Mouse (Mus musculus) heart, adult 2 months (tissue): ENCODE measurements around the gene Pms2. TPM values are rescaled to one million over a fixed set of nuclear protein-coding genes. Genes with fewer than 3 reads are reported as not detected.

Experiments used
- DNase-seq, 2 experiments: peaks; one replicate each; pipeline ENCODE4 v3.0.0; 2021
- H3K27ac ChIP-seq: fragments of 200-600 bp; 2 replicates; pipeline ENCODE4 v1.8.1; 2022
- H3K27me3 ChIP-seq: fragments of 200-500 bp; 2 replicates; pipeline ENCODE4 v1.6.1; 2012; ENCODE audit warnings: mild to moderate bottlenecking, low read length, inconsistent platforms, mixed read lengths; ENCODE audit not compliant: control insufficient read depth, insufficient read depth
- H3K36me3 ChIP-seq: fragments of 200-500 bp; 2 replicates; pipeline ENCODE4 v1.6.1; 2012; ENCODE audit warnings: low read length, inconsistent platforms; ENCODE audit not compliant: control insufficient read depth, insufficient read depth
- H3K4me1 ChIP-seq: fragments of 200-500 bp; 2 replicates; pipeline ENCODE4 v1.6.1; 2011; ENCODE audit warnings: low read length; ENCODE audit not compliant: control insufficient read depth, insufficient read depth
- H3K4me3 ChIP-seq: fragments of 200-600 bp; 2 replicates; pipeline ENCODE4 v1.8.1; 2022
- H3K79me2 ChIP-seq: fragments of 200-500 bp; replicated peaks from 2 replicates; pipeline ENCODE4 v1.6.1; 2012; ENCODE audit warnings: mild to moderate bottlenecking, inconsistent platforms, low read length, moderate library complexity, mixed read lengths; ENCODE audit not compliant: control insufficient read depth, insufficient read depth
- H3K9ac ChIP-seq: fragments of 200-500 bp; 2 replicates; pipeline ENCODE4 v1.6.1; 2012; ENCODE audit warnings: low read depth, mild to moderate bottlenecking, control low read depth, inconsistent platforms, low read length, mixed read lengths
- CTCF ChIP-seq: fragments of 200-600 bp; IDR thresholded peaks from 2 replicates; pipeline ENCODE4 v1.8.1; 2022; ENCODE audit warnings: antibody characterized with exemption, mild to moderate bottlenecking, moderate library complexity
- EP300 ChIP-seq: fragments of 200-500 bp; IDR thresholded peaks from 2 replicates; pipeline ENCODE4 v1.6.1; 2011; ENCODE audit warnings: low read depth, low read length, control low read depth; ENCODE audit not compliant: insufficient read depth
- POLR2A ChIP-seq: fragments of 200-500 bp; IDR thresholded peaks from 2 replicates; pipeline ENCODE4 v1.6.1; 2011; ENCODE audit warnings: mild to moderate bottlenecking, low read depth, low read length, control low read depth; ENCODE audit not compliant: insufficient read depth
- WGBS: fragments of 180-500 bp; shearing (Covaris S2); methylation state at CpG from one replicate; pipeline ENCODE4 v1.1.7; 2018; 5-methylcytosine and 5-hydroxymethylcytosine counted together
- intact Hi-C: fragments of 180-260 bp; cut with DNase I; formaldehyde crosslinking; loops from one replicate; pipeline ENCODE4 v1.15.1; 2025
- polyA plus RNA-seq: library from polyadenylated mRNA; depleted of rRNA; stranded (reverse); fragments of >200 nt; gene quantifications from 2 replicates; pipeline ENCODE4 v1.2.3, GENCODE M21; 2012
- total RNA-seq, 2 experiments: library from RNA; stranded (reverse); gene quantifications; 2 replicates each; pipeline ENCODE4 v1.2.3; 2021

Gene Pms2
- total and polyA plus RNA-seq, 3 experiments: 1.5 to 3.5 (median 3.3) TPM

DNA sequence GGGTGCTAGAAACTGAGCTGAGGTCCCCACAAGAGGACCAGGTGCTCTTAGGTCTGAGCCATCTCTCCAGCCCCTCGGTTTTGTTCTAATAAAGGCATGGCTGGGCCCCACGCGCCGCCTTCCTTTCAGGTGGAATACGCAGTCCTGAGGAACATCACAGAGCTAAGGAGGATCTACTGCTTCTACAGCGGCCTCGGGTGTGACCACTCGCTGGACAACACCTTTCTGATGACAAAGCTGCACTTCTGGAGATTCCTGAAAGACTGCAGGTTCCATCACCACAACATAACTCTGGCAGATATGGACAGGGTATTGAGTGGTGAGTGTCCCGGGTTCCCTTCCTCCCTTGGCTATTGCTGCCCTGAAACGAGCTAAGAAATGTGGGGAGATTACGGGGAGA lies 49.8 kb downstream of the Pms2 start:
- TF ChIP-seq POLR2A: no peak
- TF ChIP-seq CTCF: no peak
- no peak for TF ChIP-seq EP300
- Histone ChIP-seq H3K79me2 (no peaks in the 10 kb centered on the region), H3K27ac (no peak overlapping the region), H3K9ac (no peak overlapping the region), H3K4me1 (no peaks in the 10 kb centered on the region), H3K27me3 (no peaks in the 10 kb centered on the region), H3K36me3 (no peaks in the 10 kb centered on the region), H3K4me3 (no peak overlapping the region)
- WGBS: 89% methylated on average over 11 of the region's 11 CpGs
- intact Hi-C loops: no loop called here
- DNase-seq: no peak

DNA sequence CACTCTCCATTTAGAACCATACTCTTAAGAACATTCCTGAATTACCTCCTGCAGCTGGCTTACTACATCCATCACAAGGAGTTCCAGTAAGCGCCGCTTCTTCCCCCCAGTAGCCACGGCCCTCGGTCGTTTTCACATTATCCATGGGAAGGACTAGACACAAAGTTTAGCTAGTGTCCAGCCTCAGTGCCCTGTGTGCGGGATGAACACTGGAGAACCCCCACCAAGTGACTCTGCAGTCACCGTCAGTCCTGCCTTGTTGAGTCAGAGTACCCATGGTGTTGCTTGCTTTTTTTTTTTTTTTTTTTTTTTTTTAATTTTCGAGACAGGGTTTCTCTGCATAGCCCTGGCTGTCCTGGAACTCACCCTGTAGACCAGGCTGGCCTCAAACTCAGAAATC lies 51.4 kb downstream of the Pms2 start:
- Histone ChIP-seq H3K4me3 (no peak overlapping the region), H3K4me1 (no peaks in the 10 kb centered on the region), H3K9ac (no peak overlapping the region), H3K79me2 (no peaks in the 10 kb centered on the region), H3K27me3 (no peaks in the 10 kb centered on the region), H3K36me3 (no peaks in the 10 kb centered on the region), H3K27ac (no peak overlapping the region)
- 83% methylated on average over 8 of the region's 8 CpGs for WGBS
- intact Hi-C loops: no loop called here
- no peak for DNase-seq
- TF ChIP-seq POLR2A: no peak
- no peak for TF ChIP-seq EP300
- TF ChIP-seq CTCF: no peak

- Histone ChIP-seq H3K9ac (no peak overlapping the region), H3K27ac (no peak overlapping the region), H3K27me3 (no peaks in the 10 kb centered on the region), H3K4me3 (no peak overlapping the region), H3K36me3 (no peaks in the 10 kb centered on the region), H3K4me1 (no peaks in the 10 kb centered on the region), H3K79me2 (no peaks in the 10 kb centered on the region)
- no peak for DNase-seq
- intact Hi-C loops: no loop called here
- WGBS: 73% methylated on average over 12 of the region's 12 CpGs
- TF ChIP-seq POLR2A (no peak), CTCF (no peak), EP300 (no peak)
Observed at GRCm38 (mm10) chr5:143965586-143966345, 56.0 kb downstream of the Pms2 start.

DNA sequence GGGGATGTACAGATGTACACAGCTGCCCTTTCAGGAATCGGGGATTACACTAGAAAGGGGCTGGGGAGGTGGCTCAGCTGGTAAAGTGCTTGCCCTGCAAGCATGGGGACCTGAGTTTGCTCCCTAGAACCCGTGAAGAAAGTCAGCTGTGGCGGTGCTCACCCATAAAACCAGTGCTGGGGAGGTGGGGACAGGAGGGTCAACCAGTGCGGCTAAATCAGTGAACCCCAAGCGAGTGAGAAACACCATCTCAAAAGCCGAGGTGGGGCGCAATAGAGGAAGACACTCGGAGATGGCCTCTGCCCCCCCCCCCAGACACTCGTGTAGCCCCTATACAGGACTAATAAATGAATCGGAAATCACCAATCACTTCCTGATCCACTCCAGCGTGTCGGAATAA lies 56.9 kb downstream of the Pms2 start:
- no peaks in the 10 kb centered on the region for H3K4me1 ChIP-seq
- H3K36me3 ChIP-seq: no peaks in the 10 kb centered on the region
- H3K9ac ChIP-seq: no peak overlapping the region
- intact Hi-C loops: no loop called here
- no peak overlapping the region for H3K27ac ChIP-seq
- no peaks in the 10 kb centered on the region for H3K79me2 ChIP-seq
- H3K4me3 ChIP-seq: no peak overlapping the region
- DNase-seq: no peak
- no peaks in the 10 kb centered on the region for H3K27me3 ChIP-seq
- TF ChIP-seq EP300 (no peak), CTCF (no peak), POLR2A (no peak)
- WGBS: 85% methylated on average over 12 of the region's 12 CpGs

DNA sequence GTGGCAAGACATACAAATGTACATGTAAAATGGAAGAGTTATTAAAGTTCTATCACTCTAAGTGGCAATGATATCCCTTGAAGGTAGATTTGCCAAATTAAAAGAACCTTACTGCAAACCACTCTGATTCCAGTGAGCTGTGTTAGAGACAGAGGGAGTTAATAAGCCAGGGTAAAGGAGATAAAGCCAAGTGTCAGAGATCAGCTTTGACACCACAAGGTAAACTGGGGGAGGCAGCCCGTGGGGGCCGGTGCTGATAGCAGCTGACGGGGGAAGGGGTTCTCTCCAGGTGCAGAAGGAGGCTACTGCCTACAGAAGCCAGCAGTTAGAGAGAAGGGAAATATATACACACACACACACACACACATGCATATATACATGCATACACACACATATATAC lies 62.9 kb downstream of the Pms2 start:
- no peak for TF ChIP-seq CTCF
- no peak for TF ChIP-seq EP300
- no peak for TF ChIP-seq POLR2A

GRCm38 (mm10) chr5:143974931-143975630 lies 65.3 kb downstream of the Pms2 start:
- Histone ChIP-seq H3K9ac (no peak overlapping the region), H3K4me1 (no peaks in the 10 kb centered on the region), H3K36me3 (no peaks in the 10 kb centered on the region), H3K4me3 (no peak overlapping the region), H3K27ac (no peak overlapping the region), H3K27me3 (no peaks in the 10 kb centered on the region), H3K79me2 (no peaks in the 10 kb centered on the region)
- DNase-seq: peak; percentile 60 to 64
- 48% methylated on average over 4 of the region's 4 CpGs for WGBS
- TF ChIP-seq POLR2A (no peak), CTCF (peak; percentile 91), EP300 (0 out of 2 replicates have a peak, but pooled peaks have one; percentile 23)
- intact Hi-C loops: loop anchor here (5.0 kb wide), 1 partner anchor 243 kb away; the partner anchor contains the start of gene Usp42

More for the DNA sequence above, 62.9 kb downstream of the Pms2 start:
- Histone ChIP-seq H3K9ac (no peak overlapping the region), H3K4me1 (no peaks in the 10 kb centered on the region), H3K79me2 (no peaks in the 10 kb centered on the region), H3K27ac (no peak overlapping the region), H3K4me3 (no peak overlapping the region), H3K36me3 (no peaks in the 10 kb centered on the region), H3K27me3 (no peaks in the 10 kb centered on the region)
- no peak for DNase-seq
- intact Hi-C loops: no loop called here
- 27% methylated on average over 3 of the region's 3 CpGs for WGBS
